Mouse (Mus musculus): ENCODE data around the gene Rab27a.

Rab27a gene

DNA sequence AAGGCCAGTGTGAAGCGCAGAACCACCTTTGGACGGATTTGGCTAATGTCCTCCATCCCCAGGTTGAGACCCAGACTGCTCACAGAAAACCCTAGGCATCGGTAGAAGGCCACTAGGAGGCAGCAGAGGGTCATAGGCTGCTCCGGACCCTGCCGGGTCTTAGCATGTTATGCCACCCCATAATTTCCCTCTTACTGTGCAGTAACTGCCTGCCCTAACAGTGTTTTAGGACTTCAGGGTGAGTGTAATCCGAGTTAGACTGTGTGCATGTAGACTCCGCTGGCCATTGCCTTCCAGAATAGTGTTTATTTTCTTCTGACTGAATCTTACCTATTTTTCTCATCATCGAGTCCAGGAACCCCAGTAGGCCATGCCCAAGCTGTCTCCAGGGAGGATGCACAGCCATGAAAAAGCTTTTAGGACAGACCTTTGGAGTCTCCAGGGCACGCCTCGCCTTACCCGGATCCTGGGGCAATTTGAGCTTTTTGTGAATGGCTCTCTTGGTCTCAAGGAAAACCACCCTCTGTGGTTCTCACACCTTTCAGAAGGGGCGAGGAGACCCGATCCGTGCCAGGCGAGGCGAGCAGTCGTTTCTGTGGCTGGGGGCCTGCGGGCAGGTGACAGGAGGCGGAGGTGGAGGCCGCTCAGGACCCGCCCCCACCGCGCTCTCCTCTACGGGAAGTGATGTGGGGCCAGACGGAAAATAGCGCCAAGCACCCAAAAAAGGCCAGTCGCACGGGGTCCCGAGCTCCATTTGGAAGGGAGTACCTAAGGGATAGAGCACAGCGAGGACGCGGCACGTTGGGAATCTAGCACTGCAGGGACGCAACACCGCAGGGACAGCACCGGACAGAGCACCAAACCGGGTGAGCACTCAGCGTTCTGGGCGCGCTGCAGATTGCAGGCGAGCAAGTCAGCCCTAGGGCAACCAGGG is at the start of gene Rab27a:
TSS of gene Rab27a (plus strand) at position 709 of the 934 bp plus-strand sequence.
- DNase-seq (ENCODE audit: low read depth, low spot score), result peak; percentile 87

DNA sequence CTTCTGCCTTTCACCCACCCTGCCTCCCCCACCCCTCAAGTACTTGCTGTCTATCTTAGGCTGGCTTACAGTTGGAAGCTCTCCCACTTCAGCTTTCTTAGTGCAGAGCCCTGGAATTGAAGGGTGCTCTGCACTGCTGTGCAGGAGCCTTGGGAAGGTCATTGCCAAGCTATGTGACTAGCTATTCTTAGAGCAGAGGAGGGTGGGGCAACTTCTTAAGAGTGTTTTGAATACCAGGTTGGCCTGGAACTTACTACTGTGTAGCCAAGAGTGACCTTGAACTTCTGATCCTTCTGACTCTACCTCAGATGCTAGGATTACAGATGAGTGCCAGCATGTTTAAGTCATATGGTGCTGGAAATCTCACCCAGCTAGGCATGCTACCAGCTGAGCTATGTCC is 48.5 kb upstream of the Rab27a start:
- DNase-seq (ENCODE audit: low read depth, low spot score), result no peak

DNA sequence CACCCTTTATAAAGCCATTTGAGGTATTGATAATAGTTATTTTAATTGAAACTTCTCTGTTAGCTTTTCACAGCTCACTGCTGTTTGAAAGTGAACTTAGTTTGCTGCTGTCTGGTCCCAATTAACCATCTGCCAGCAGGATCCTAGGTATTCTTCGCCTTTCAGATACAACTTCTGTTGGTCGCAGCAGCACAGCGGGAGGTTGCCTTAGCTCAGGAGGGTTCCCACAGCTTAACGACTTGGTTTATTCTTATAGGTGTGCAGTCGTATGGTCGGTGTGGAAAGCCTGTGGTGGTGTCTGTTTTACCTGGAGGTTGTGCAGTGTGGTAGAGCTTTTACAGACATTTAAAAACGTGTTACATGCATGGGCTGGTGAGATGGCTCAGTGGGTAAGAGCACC is 47.8 kb upstream of the Rab27a start:
- no peak for DNase-seq (ENCODE audit: low read depth, low spot score)

DNA sequence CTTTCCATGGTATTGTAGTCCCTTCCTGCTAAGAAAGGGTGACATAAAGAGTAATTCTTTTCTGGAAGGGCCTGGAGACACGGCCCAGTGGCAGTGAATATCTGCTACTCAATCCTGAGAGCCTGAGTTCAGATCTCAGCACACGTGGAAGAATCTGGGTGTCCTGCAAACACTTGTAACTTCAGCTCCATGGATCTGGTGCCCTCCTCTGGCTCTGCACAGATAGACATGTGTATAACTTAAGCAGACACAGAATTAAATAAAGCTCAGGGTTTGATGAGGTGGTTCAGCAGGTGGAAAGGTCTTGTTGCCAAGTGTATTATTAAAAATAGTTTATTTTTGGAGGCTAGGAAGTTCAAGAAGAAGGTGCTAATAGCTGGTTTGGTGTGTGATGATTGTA is 44.2 kb upstream of the Rab27a start:
- no peak for DNase-seq (ENCODE audit: low read depth, low spot score)

DNA sequence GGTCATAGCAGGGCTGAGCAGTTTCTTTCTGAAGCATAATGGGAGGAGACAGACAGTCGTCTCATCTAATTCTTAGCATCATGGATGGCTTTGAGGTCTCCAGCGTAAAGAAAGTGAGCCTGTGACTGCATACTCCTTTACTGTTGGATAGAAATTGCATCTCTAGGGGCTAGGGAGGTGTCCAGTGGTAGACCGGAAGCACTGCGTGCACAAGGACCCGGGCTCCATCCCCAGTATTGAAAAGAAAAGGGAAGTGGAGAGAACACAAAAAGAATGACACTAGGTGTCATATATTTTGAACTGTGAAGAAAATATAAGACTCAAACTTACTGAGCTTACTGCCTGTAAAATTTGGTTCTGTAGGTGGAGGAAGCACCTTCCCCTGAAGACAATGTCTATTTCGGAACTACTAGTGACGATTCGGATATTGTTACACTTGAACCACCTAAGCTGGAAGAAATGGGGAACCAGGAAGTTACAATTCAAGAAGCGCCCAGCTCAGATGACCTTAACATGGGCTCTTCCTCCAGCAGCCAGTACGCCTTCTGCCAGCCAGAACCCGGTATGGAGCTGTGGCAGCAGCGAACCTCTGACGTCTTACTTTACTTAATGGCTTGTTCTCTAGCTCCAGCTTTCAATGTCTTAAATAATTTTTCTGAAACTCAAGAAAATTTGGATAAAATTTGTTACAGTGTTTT is 43.2 kb upstream of the Rab27a start:
- no peak for DNase-seq (ENCODE audit: low read depth, low spot score)

DNA sequence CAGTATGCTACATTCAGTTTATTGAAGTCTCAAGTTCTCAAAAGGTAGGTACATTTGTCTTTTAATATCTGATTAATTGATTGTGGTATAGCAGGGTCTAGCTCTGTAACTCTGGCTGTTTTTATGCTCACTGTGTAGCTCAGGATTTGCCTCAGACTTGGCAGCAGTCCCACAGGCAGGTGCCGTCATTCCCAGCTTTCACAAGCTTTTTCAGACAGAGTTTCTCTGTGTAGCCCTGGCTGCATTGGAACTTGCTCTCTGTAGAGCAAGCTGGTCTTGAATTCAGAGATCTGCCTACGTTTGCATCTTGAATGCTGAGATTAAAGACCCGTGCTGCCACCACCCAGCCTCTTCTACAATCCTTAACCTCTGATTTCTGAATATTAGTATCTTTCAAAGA is 42.5 kb upstream of the Rab27a start:
- no peak for DNase-seq (ENCODE audit: low read depth, low spot score)

DNA sequence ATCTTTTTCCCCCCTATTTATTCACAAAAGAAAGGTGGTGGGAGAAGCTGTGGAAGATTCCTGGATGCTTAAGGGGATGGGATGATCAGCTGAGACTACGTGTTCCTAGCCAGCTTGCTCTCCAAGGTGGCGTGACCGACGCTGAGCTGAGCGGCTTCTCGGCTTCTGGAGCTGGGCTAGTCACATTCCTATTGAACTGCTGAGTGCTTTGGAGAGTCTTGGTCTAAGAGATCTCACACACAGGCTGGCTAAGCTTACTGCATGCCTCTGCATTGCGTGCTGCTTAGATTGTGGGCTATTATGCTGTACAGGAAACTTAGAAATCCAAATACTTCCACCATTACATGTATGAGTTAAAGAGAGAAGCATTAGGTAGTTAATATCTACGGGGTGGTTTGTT is 40.6 kb upstream of the Rab27a start:
- DNase-seq (ENCODE audit: low read depth, low spot score), result no peak

DNA sequence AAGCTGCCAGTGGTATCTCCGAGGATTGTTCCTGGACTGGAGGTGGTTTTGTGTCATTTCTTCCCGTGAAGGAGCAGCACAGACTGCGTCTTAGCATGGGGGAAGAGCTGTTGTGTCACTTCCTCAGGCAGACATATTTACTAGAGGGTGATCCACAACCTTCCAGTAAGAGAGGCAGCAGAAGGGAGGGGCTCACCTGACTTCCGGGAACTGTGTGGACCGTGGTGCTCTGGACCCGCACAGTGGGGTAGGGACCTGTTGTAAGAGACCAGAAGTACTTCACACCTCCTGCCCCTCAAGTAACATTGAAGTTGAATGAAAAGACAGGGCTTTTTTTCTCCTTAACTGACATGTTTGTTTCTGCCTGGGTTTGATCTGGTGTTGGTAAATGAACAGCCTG is 39.5 kb upstream of the Rab27a start:
- DNase-seq (ENCODE audit: low read depth, low spot score), result no peak

DNA sequence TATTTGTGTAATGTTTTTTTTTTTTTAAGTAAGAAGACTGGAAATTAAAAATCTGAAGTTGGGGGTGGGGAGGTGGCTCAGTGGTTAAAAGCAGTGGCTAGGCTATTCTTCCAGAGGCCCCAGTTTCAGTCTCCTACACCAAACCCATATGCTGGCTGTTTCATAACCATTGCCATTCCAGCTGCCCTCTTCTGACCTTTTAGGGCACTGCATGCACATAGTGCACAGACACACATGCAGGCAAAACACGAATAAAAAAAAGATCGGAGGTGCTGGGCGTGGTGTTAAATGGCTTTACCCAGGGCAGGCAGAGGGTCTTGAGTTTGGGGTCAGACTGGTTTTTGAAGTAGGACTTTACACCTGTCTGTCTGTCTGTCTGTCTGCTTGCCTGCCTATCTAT is 38.5 kb upstream of the Rab27a start:
- DNase-seq (ENCODE audit: low read depth, low spot score), result no peak

DNA sequence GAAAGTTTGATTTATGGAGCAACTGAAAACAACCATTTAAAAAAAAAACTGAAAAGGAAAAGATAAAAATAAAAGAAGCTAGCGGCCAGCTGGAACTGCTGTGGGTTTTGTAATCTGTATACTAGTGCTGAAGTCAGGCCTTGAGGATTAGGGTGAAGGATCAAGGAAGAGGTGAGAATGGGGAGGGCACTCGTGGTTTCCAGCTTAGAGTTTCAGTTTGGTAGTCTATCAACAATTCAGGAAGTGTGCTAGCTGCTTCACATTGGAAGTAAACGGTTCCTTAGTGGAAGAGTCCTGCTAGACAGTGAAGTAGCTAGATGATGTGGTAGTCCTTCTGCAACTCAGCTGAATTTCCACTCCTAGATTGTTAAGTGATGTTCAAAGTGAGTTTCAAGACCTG is 36.3 kb upstream of the Rab27a start:
- DNase-seq (ENCODE audit: low read depth, low spot score), result no peak

DNA sequence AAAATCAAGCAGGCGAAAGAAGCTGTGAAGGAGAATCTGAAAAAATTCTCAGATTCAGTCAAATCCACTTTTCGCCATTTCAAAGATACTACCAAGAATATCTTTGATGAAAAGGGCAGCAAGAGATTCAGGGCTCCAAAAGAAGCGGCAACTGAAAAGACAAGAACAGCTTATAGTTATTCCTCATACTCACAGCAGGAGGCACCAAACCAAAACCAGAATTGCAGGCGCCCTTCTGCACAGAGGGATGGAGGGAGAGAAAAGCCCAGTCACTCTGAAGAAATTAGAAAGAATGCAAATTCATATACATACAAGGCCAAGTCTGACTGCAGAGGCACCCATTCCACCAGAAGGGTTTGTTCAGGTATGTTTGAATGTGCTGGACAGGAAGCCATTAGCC is 32.0 kb upstream of the Rab27a start:
- no peak for DNase-seq (ENCODE audit: low read depth, low spot score)

DNA sequence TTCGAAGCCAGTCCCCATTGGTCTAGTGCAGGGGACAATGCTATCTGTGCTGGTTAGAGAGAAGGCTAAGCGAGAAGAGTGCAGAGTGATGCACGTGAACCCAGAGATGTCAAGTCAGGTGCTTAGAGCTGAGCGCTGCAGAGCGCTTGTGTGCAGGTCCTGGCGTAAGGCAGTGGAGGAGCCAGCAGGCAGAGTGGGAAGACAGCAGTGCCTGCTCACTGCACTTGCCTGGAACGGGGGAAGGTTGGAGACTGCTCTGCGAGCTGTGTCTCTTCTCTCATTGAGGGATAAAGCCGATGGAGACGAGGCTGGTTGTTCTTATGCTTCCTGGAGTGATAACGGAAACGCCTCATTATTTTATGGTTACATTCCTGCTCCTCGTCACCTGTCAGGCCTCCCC is 29.9 kb upstream of the Rab27a start:
- no peak for DNase-seq (ENCODE audit: low read depth, low spot score)

DNA sequence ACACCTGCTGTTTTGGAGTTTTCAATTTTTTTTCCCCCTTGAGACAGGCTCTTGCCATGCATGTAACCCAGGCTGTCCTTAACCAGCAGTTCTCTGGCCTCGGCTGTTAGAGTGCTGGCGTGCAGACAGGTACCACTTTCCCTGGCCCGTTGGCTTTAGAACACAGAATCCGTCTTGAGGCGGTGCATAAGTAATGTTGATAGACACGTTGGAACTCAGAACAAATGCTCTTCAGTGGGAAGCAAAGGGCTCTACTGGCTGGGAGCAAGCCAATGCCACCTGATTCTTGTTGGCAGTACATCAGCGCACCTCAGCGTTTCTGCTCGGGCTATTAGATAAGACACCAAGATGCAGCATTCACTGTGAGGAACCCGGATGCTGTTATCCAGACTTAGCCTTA is 24.8 kb upstream of the Rab27a start:
- no peak for DNase-seq (ENCODE audit: low read depth, low spot score)

DNA sequence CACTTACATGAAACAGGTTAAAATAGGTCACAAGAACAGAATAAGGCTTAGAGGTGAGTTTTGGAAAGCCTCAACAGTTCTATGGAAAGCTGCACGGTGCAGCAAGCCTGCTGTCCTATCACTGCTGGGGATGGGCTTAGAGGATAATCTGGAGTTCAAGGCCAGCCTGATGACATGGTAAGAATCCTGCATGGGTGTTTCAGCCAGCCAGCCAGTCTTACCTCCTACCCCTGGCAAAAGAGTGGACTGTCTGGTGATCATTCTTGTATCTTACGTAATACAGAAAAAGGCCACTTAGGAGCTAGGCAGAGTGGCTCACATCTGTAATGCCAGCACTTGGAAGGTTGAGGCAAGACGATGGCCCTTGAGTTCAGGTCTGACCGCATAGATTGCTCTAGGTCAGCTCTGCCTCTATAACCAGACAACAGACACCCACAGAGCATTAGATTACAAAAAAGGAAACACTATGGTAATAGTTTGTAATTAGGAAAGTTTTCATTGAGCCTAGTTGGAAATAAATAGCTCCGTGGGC is 24.0 kb upstream of the Rab27a start:
- no peak for DNase-seq (ENCODE audit: low read depth, low spot score)

DNA sequence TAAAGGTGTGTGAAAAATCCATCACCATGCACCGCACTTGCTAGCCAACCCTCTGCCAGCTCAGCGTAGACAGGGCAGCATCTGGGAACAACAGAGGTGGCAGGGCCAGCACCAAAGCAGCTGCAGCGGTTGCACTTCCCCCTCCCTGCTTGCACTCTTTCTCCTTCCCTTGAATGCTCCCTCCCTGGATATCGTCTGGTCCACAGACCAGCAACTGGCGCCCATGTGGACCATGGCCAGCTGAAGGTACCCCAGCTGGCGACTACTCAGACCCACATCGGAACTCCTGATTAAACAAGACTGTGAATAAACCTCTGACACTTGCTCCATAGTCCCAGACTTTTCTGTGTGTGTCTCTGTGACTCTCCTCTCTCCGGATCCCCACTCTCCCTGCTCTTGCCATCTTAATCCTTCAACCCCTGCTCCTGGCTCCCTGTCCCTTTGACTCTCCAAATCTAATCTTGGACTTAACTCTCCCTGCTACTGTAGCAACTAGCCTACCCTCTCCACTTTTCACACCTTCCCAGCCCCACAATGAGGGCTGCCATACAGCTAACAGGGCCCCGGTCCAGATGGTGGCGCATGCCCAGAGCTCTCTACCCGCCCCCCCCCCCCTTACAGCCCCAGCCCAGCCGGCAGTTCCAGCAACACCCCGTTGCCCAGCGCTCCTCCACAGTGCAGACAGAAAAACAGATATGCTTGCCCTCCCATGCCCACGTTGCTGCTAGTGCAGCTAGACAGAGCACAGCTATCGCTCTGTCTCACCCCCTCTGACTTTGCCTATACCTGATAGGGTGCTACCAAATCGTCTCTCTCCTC is 18.6 kb upstream of the Rab27a start:
- peak; percentile 56 for DNase-seq (ENCODE audit: low read depth, low spot score)

DNA sequence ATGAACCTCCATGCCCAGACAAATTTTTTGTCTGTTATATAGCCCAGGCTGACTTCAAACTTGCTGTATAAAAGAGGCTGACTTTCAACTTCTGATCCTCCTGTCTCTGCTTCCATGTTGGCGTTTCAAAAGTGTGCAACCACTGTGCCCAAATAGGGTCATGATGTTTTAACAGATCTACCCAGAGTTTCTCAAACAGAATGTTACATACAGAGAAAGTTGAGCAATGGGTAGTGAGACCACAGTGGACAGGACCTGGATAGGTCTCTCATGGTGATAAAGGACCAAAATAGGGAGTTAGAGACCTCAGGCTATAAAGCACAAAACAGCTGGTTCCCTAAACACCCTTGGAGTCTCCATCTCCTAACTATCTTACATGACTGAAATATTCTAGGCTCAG is 14.2 kb upstream of the Rab27a start:
- no peak for DNase-seq (ENCODE audit: low read depth, low spot score)

DNA sequence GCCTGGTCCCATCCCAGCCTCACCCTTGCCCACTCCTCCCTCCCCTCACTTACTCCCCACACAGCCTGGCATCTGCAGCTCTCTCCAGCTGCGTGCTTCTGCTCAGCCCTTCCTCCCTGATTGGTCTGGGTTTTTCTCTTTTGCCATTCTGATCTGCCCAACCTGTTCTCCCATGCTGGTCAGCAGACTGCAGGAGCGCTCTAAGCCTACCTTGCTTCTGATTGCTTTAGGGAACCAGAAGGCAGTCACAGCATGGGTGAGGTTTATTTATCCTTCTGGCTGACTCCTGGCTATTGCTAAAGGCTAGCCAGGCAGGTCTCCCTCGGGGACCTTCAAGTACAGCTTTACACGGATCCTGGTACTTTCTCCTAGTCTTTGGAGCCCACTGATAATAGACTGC is 13.2 kb upstream of the Rab27a start:
- DNase-seq (ENCODE audit: low read depth, low spot score), result no peak

DNA sequence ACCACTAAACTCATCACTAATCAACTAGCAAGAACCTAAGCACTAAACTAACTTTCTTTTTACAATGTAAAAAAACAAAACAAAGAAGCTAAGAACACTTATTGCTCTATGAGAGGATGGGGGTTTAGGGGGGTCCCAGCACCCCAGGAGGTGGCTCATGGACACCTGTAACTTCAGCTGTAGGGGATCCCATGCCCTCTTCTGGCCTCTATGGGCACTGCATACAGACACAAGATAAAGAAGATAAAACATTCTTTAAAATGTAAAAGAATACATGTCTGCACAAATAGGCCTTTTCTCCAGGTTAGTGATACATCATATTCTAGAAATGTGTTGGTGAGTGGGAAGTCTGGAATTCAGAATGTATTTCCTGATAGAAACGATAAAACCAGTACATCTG is 11.2 kb upstream of the Rab27a start:
- DNase-seq (ENCODE audit: low read depth, low spot score), result no peak

DNA sequence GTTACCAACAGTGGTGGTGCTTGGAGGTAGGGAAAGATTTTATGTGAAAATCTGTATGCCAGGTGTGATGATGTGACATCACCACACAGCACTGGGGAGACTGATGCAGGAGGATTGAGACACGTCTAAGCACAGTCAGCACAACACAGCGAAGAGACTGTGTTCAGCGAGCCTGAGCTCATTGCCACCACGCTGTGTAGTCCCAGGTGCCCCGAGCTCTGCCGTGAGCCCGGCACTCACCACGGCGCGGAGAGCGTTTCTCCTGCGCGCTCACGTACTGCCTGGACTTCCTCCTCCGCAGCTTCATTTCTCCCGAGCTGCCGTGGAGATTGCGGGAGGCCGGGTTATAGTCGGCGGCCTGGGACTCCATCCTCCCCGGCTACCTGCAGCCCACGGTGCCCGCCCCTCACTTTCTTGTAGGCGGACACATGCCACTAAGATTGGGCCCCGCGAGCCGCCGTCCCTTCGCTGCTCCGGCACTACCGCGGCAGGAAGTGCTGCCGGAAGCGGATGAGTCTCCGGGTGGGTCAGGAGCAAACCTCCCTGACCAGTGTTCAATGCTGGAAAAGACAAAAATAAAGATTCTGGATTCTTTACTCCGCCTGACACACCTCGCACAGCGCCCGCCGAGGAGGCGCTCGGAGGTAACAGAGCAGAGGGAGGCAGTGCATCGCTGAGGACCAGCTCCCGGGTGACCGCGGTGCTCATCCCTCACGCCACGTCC is 5.3 kb upstream of the Rab27a start:
- peak; percentile 92 for DNase-seq (ENCODE audit: low read depth, low spot score)

DNA sequence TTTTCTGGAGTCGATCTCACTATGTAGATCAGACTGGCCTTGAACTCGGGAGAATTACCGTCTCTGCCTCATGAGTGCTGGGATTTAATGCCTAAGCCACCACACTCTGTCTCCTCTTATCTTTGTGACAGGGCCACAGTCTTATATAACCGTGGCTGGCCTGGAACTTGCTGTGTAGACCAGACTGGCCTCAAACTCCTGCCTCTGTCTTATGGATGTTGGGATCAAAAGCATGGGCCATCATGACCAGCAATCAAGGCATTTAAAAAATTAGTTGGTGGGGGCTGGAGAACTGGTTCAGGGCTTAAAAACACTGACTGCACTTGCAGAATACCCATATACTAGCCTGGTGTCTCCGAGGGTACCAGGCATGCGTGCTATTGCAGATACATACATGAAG is 4.6 kb upstream of the Rab27a start, which contains the start of gene Pigb:
TSS of gene Pigb (minus strand) at position 299 of the 400 bp plus-strand sequence.
- no peak for DNase-seq (ENCODE audit: low read depth, low spot score)

DNA sequence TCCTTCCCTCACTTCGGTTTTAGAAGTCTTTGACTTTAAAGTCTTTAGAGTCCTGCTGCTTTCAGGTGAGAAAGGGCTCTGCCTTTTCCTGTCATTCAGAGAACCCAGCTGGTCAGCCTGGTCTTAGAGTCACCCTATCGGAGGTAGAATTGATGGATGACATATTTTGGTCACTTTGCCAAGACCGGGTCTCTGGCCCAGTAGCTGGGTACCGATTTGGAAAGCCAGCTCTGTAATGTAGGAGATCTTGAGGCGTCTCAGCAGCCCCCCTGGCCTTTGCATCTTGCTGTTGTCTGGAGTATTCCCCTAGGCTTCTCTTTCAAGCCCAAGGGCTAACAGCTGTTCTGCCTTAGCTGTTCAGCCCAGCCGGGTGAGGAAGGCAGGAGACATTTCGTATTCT is 550 bp downstream of the Rab27a start:
- DNase-seq (ENCODE audit: low read depth, low spot score), result peak; percentile 21

Data from mesoderm, embryonic 11.5 days (tissue).